Mouse (Mus musculus) myocyte (in vitro differentiated cells): ENCODE results near the gene Cc2d1a. TPM values are rescaled to one million over a fixed set of nuclear protein-coding genes. Genes with fewer than 3 reads are reported as not detected.

Source experiments
- H3K27me3 ChIP-seq: one replicate; pipeline ENCODE4 v1.6.1; 2011; ENCODE audit not compliant: control insufficient read depth, insufficient read depth, insufficient read length
- H3K36me3 ChIP-seq: one replicate; pipeline ENCODE4 v1.6.1; 2011; ENCODE audit not compliant: control insufficient read depth, insufficient read depth
- H3K4me2 ChIP-seq: one replicate; pipeline ENCODE4 v1.6.1; 2011; ENCODE audit warnings: low read depth, control low read depth
- H3K4me3 ChIP-seq: one replicate; pipeline ENCODE4 v1.5.1; 2011; ENCODE audit warnings: mild to moderate bottlenecking, control low read depth, moderate library complexity
- H3K79me2 ChIP-seq: one replicate; pipeline ENCODE4 v1.6.1; 2011; ENCODE audit not compliant: control insufficient read depth, insufficient read depth
- H3ac ChIP-seq: one replicate; pipeline ENCODE4 v1.6.1; 2011; ENCODE audit not compliant: control insufficient read depth, insufficient read length
- CEBPB ChIP-seq: IDR thresholded peaks from 2 replicates; pipeline ENCODE4 v1.6.1; 2011; ENCODE audit warnings: mild to moderate bottlenecking, moderate library complexity; ENCODE audit not compliant: poor library complexity, insufficient read depth, severe bottlenecking
- E2F4 ChIP-seq: IDR thresholded peaks from one replicate; pipeline ENCODE4 v1.6.1; 2011; ENCODE audit warnings: mild to moderate bottlenecking, control low read depth, moderate library complexity; ENCODE audit not compliant: insufficient read depth
- MAX ChIP-seq: IDR thresholded peaks from one replicate; pipeline ENCODE4 v1.6.1; 2011; ENCODE audit warnings: low read depth, mild to moderate bottlenecking, control low read depth
- MYOD1 ChIP-seq, 3 experiments: IDR thresholded peaks; one replicate each; pipeline ENCODE4 v1.6.1; 2011; ENCODE audit warnings: control low read depth in 2 of 3, low read depth in 2 of 3, mild to moderate bottlenecking in 2 of 3, moderate library complexity in 1 of 3; ENCODE audit not compliant: insufficient read length in 2 of 3, control insufficient read depth in 1 of 3
- MYOG ChIP-seq, 3 experiments: IDR thresholded peaks; one replicate each; pipeline ENCODE4 v1.6.1; 2011; ENCODE audit warnings: control low read depth in 2 of 3, low read depth in 2 of 3, mild to moderate bottlenecking in 2 of 3; ENCODE audit not compliant: insufficient read length in 2 of 3, control insufficient read depth in 1 of 3, insufficient read depth in 1 of 3
- POLR2A ChIP-seq: IDR thresholded peaks from one replicate; pipeline ENCODE4 v1.6.1; 2011; ENCODE audit warnings: low read depth, mild to moderate bottlenecking, control low read depth, moderate library complexity; ENCODE audit not compliant: insufficient read length
- POLR2AphosphoS2 ChIP-seq: IDR thresholded peaks from one replicate; pipeline ENCODE4 v1.6.1; 2011; ENCODE audit warnings: low read depth, control low read depth; ENCODE audit not compliant: insufficient read length
- REST ChIP-seq: IDR thresholded peaks from one replicate; pipeline ENCODE4 v1.6.1; 2011; ENCODE audit warnings: mild to moderate bottlenecking, control low read depth, moderate library complexity; ENCODE audit not compliant: insufficient read depth, insufficient read length
- SRF ChIP-seq: IDR thresholded peaks from one replicate; pipeline ENCODE4 v1.6.1; 2011; ENCODE audit warnings: low read depth; ENCODE audit not compliant: control insufficient read depth, insufficient read length
- TCF12 ChIP-seq: IDR thresholded peaks from one replicate; pipeline ENCODE4 v1.6.1; 2011; ENCODE audit warnings: mild to moderate bottlenecking, control low read depth; ENCODE audit not compliant: poor library complexity, insufficient read depth, severe bottlenecking
- TCF3 ChIP-seq: IDR thresholded peaks from one replicate; pipeline ENCODE4 v1.6.1; 2011; ENCODE audit warnings: low read depth, control low read depth; ENCODE audit not compliant: insufficient read length
- USF1 ChIP-seq: IDR thresholded peaks from one replicate; pipeline ENCODE4 v1.6.1; 2011; ENCODE audit warnings: low read depth, mild to moderate bottlenecking, control low read depth, moderate library complexity
- polyA plus RNA-seq: library from polyadenylated mRNA; unstranded; fragments of >200 nt; fragmentation: generic; extraction: Trizol; gene quantifications from one replicate; pipeline ENCODE4 v1.2.1, GENCODE M21; 2012; ENCODE audit warnings: missing spikeins

Cc2d1a gene
- polyA plus RNA-seq, 1 experiment: 25.3 TPM

- no peaks in the 10 kb centered on the region for H3K79me2 ChIP-seq
- no peak overlapping the region for H3K4me2 ChIP-seq
- no peaks in the 10 kb centered on the region for H3K27me3 ChIP-seq
- no peak overlapping the region for H3ac ChIP-seq
- no peak overlapping the region for H3K4me3 ChIP-seq
- no peaks in the 10 kb centered on the region for H3K36me3 ChIP-seq
- TF ChIP-seq CEBPB (no peak), MYOD1 (IDR thresholded peaks at IDR 0.05; ENCODE audit: control insufficient read depth in 1 of 3, insufficient read length in 2 of 3, low read depth in 2 of 3) (no peak), POLR2A (no peak), MYOG (IDR thresholded peaks at IDR 0.05; ENCODE audit: control insufficient read depth in 1 of 3, insufficient read depth in 1 of 3, insufficient read length in 2 of 3, low read depth in 2 of 3) (no peak), MAX (no peak), POLR2AphosphoS2 (no peak), REST (no peak), TCF12 (no peak), E2F4 (no peak), USF1 (no peak), SRF (no peak), TCF3 (no peak)
These were observed 30.9 kb upstream of the Cc2d1a start for GRCm38 (mm10) chr8:84178592-84178991.

GRCm38 (mm10) chr8:84177405-84177804, 29.7 kb upstream of the Cc2d1a start:
- Histone ChIP-seq H3ac (no peak overlapping the region), H3K27me3 (no peaks in the 10 kb centered on the region), H3K4me3 (no peak overlapping the region), H3K79me2 (no peaks in the 10 kb centered on the region), H3K4me2 (no peak overlapping the region), H3K36me3 (no peaks in the 10 kb centered on the region)
- no peak for TF ChIP-seq POLR2A
- no peak for TF ChIP-seq POLR2AphosphoS2
- no peak for TF ChIP-seq SRF
- no peak for TF ChIP-seq TCF3
- no peak for TF ChIP-seq USF1
- no peak for TF ChIP-seq E2F4
- TF ChIP-seq CEBPB: no peak
- TF ChIP-seq TCF12: no peak
- TF ChIP-seq MAX: no peak
- TF ChIP-seq MYOG (IDR thresholded peaks at IDR 0.05; ENCODE audit: control insufficient read depth in 1 of 3, insufficient read depth in 1 of 3, insufficient read length in 2 of 3, low read depth in 2 of 3): no peak

- Histone ChIP-seq H3K4me2 (no peak overlapping the region), H3ac (no peak overlapping the region), H3K79me2 (no peaks in the 10 kb centered on the region), H3K4me3 (no peak overlapping the region), H3K36me3 (no peaks in the 10 kb centered on the region), H3K27me3 (no peaks in the 10 kb centered on the region)
- TF ChIP-seq CEBPB (no peak), TCF3 (no peak), POLR2A (no peak), MYOD1 (IDR thresholded peaks at IDR 0.05; ENCODE audit: control insufficient read depth in 1 of 3, insufficient read length in 2 of 3, low read depth in 2 of 3) (no peak), USF1 (no peak), POLR2AphosphoS2 (no peak), SRF (no peak), TCF12 (no peak), E2F4 (no peak), REST (no peak), MYOG (IDR thresholded peaks at IDR 0.05; ENCODE audit: control insufficient read depth in 1 of 3, insufficient read depth in 1 of 3, insufficient read length in 2 of 3, low read depth in 2 of 3) (no peak), MAX (no peak)
These were observed 28.8 kb upstream of the Cc2d1a start for GRCm38 (mm10) chr8:84176560-84176959.

GRCm38 (mm10) chr8:84173861-84174260, 26.1 kb upstream of the Cc2d1a start:
- Histone ChIP-seq H3K79me2 (no peaks in the 10 kb centered on the region), H3K4me2 (no peak overlapping the region), H3K4me3 (no peak overlapping the region), H3ac (no peak overlapping the region), H3K36me3 (no peaks in the 10 kb centered on the region), H3K27me3 (no peaks in the 10 kb centered on the region)
- TF ChIP-seq POLR2A (no peak), E2F4 (no peak), MAX (no peak), MYOG (IDR thresholded peaks at IDR 0.05; ENCODE audit: control insufficient read depth in 1 of 3, insufficient read depth in 1 of 3, insufficient read length in 2 of 3, low read depth in 2 of 3) (no peak), POLR2AphosphoS2 (no peak), SRF (no peak), TCF3 (no peak), MYOD1 (IDR thresholded peaks at IDR 0.05; ENCODE audit: control insufficient read depth in 1 of 3, insufficient read length in 2 of 3, low read depth in 2 of 3) (no peak), REST (no peak), USF1 (no peak), CEBPB (no peak)

GRCm38 (mm10) chr8:84170096-84170495, 22.4 kb upstream of the Cc2d1a start:
- Histone ChIP-seq H3K4me3 (no peak overlapping the region), H3K79me2 (no peaks in the 10 kb centered on the region), H3K4me2 (no peak overlapping the region), H3ac (no peak overlapping the region), H3K27me3 (no peaks in the 10 kb centered on the region), H3K36me3 (no peaks in the 10 kb centered on the region)
- TF ChIP-seq MYOG (IDR thresholded peaks at IDR 0.05; ENCODE audit: control insufficient read depth in 1 of 3, insufficient read depth in 1 of 3, insufficient read length in 2 of 3, low read depth in 2 of 3) (no peak), REST (no peak), CEBPB (no peak), MAX (no peak), POLR2A (no peak), MYOD1 (IDR thresholded peaks at IDR 0.05; ENCODE audit: control insufficient read depth in 1 of 3, insufficient read length in 2 of 3, low read depth in 2 of 3) (no peak), SRF (no peak)
